Mouse (Mus musculus) myocyte (in vitro differentiated cells): ENCODE measurements around the gene Efhb. TPM values are rescaled to one million over a fixed set of nuclear protein-coding genes. Genes with fewer than 3 reads are reported as not detected.

Source experiments
- H3K27me3 ChIP-seq: one replicate; pipeline ENCODE4 v1.6.1; 2011; ENCODE audit not compliant: control insufficient read depth, insufficient read depth, insufficient read length
- H3K36me3 ChIP-seq: one replicate; pipeline ENCODE4 v1.6.1; 2011; ENCODE audit not compliant: control insufficient read depth, insufficient read depth
- H3K4me2 ChIP-seq: one replicate; pipeline ENCODE4 v1.6.1; 2011; ENCODE audit warnings: low read depth, control low read depth
- H3K4me3 ChIP-seq: one replicate; pipeline ENCODE4 v1.5.1; 2011; ENCODE audit warnings: mild to moderate bottlenecking, control low read depth, moderate library complexity
- H3K79me2 ChIP-seq: one replicate; pipeline ENCODE4 v1.6.1; 2011; ENCODE audit not compliant: control insufficient read depth, insufficient read depth
- H3ac ChIP-seq: one replicate; pipeline ENCODE4 v1.6.1; 2011; ENCODE audit not compliant: control insufficient read depth, insufficient read length
- CEBPB ChIP-seq: IDR thresholded peaks from 2 replicates; pipeline ENCODE4 v1.6.1; 2011; ENCODE audit warnings: mild to moderate bottlenecking, moderate library complexity; ENCODE audit not compliant: poor library complexity, insufficient read depth, severe bottlenecking
- E2F4 ChIP-seq: IDR thresholded peaks from one replicate; pipeline ENCODE4 v1.6.1; 2011; ENCODE audit warnings: mild to moderate bottlenecking, control low read depth, moderate library complexity; ENCODE audit not compliant: insufficient read depth
- MAX ChIP-seq: IDR thresholded peaks from one replicate; pipeline ENCODE4 v1.6.1; 2011; ENCODE audit warnings: low read depth, mild to moderate bottlenecking, control low read depth
- MYOD1 ChIP-seq, 3 experiments: IDR thresholded peaks; one replicate each; pipeline ENCODE4 v1.6.1; 2011; ENCODE audit warnings: control low read depth in 2 of 3, low read depth in 2 of 3, mild to moderate bottlenecking in 2 of 3, moderate library complexity in 1 of 3; ENCODE audit not compliant: insufficient read length in 2 of 3, control insufficient read depth in 1 of 3
- MYOG ChIP-seq, 3 experiments: IDR thresholded peaks; one replicate each; pipeline ENCODE4 v1.6.1; 2011; ENCODE audit warnings: control low read depth in 2 of 3, low read depth in 2 of 3, mild to moderate bottlenecking in 2 of 3; ENCODE audit not compliant: insufficient read length in 2 of 3, control insufficient read depth in 1 of 3, insufficient read depth in 1 of 3
- POLR2A ChIP-seq: IDR thresholded peaks from one replicate; pipeline ENCODE4 v1.6.1; 2011; ENCODE audit warnings: low read depth, mild to moderate bottlenecking, control low read depth, moderate library complexity; ENCODE audit not compliant: insufficient read length
- POLR2AphosphoS2 ChIP-seq: IDR thresholded peaks from one replicate; pipeline ENCODE4 v1.6.1; 2011; ENCODE audit warnings: low read depth, control low read depth; ENCODE audit not compliant: insufficient read length
- REST ChIP-seq: IDR thresholded peaks from one replicate; pipeline ENCODE4 v1.6.1; 2011; ENCODE audit warnings: mild to moderate bottlenecking, control low read depth, moderate library complexity; ENCODE audit not compliant: insufficient read depth, insufficient read length
- SRF ChIP-seq: IDR thresholded peaks from one replicate; pipeline ENCODE4 v1.6.1; 2011; ENCODE audit warnings: low read depth; ENCODE audit not compliant: control insufficient read depth, insufficient read length
- TCF12 ChIP-seq: IDR thresholded peaks from one replicate; pipeline ENCODE4 v1.6.1; 2011; ENCODE audit warnings: mild to moderate bottlenecking, control low read depth; ENCODE audit not compliant: poor library complexity, insufficient read depth, severe bottlenecking
- TCF3 ChIP-seq: IDR thresholded peaks from one replicate; pipeline ENCODE4 v1.6.1; 2011; ENCODE audit warnings: low read depth, control low read depth; ENCODE audit not compliant: insufficient read length
- USF1 ChIP-seq: IDR thresholded peaks from one replicate; pipeline ENCODE4 v1.6.1; 2011; ENCODE audit warnings: low read depth, mild to moderate bottlenecking, control low read depth, moderate library complexity
- polyA plus RNA-seq: library from polyadenylated mRNA; unstranded; fragments of >200 nt; fragmentation: generic; extraction: Trizol; gene quantifications from one replicate; pipeline ENCODE4 v1.2.1, GENCODE M21; 2012; ENCODE audit warnings: missing spikeins

The Efhb gene
- polyA plus RNA-seq, 1 experiment, result 0.01 TPM

- TF ChIP-seq POLR2AphosphoS2, result no peak
- TF ChIP-seq POLR2A, result no peak
- no peak for TF ChIP-seq E2F4
- Histone ChIP-seq H3K36me3 (no peaks in the 10 kb centered on the region), H3K27me3 (no peaks in the 10 kb centered on the region), H3K4me3 (peak overlapping the region; percentile 57), H3K79me2 (peaks cover 36% of the 10 kb centered on the region), H3ac (peak overlapping the region; percentile 54), H3K4me2 (peak overlapping the region; percentile 82)
These were observed 15.1 kb upstream of the Efhb start for GRCm38 (mm10) chr17:53478066-53478857.

- Histone ChIP-seq H3K36me3 (no peaks in the 10 kb centered on the region), H3ac (no peak overlapping the region), H3K4me3 (no peak overlapping the region), H3K79me2 (no peaks in the 10 kb centered on the region), H3K27me3 (no peaks in the 10 kb centered on the region), H3K4me2 (no peak overlapping the region)
- TF ChIP-seq E2F4 (no peak), USF1 (no peak), MYOG (IDR thresholded peaks at IDR 0.05; ENCODE audit: control insufficient read depth in 1 of 3, insufficient read depth in 1 of 3, insufficient read length in 2 of 3, low read depth in 2 of 3) (no peak), TCF3 (no peak), POLR2AphosphoS2 (no peak), MAX (no peak), MYOD1 (IDR thresholded peaks at IDR 0.05; ENCODE audit: control insufficient read depth in 1 of 3, insufficient read length in 2 of 3, low read depth in 2 of 3) (no peak), SRF (no peak), CEBPB (no peak), POLR2A (no peak), REST (no peak), TCF12 (no peak)
These were observed 5.6 kb upstream of the Efhb start for GRCm38 (mm10) chr17:53468697-53469096.

GRCm38 (mm10) chr17:53465569-53465968 is 2.4 kb upstream of the Efhb start:
- no peak for TF ChIP-seq POLR2A
- no peak for TF ChIP-seq MAX
- no peak for TF ChIP-seq REST
- no peak for TF ChIP-seq USF1
- TF ChIP-seq TCF3, result no peak
- no peak for TF ChIP-seq MYOD1 (IDR thresholded peaks at IDR 0.05; ENCODE audit: control insufficient read depth in 1 of 3, insufficient read length in 2 of 3, low read depth in 2 of 3)
- Histone ChIP-seq H3ac (no peak overlapping the region), H3K79me2 (no peaks in the 10 kb centered on the region), H3K36me3 (no peaks in the 10 kb centered on the region), H3K4me3 (no peak overlapping the region), H3K27me3 (no peaks in the 10 kb centered on the region), H3K4me2 (no peak overlapping the region)

GRCm38 (mm10) chr17:53463496-53463840 is 347 bp upstream of the Efhb start:
- peak overlapping the region; percentile 79 for H3K4me2 ChIP-seq
- peak overlapping the region; percentile 16 for H3K4me3 ChIP-seq
- H3K79me2 ChIP-seq, result no peaks in the 10 kb centered on the region
- no peak overlapping the region for H3ac ChIP-seq
- no peaks in the 10 kb centered on the region for H3K27me3 ChIP-seq
- TF ChIP-seq TCF3 (no peak), SRF (no peak), MYOD1 (IDR thresholded peaks at IDR 0.05; ENCODE audit: control insufficient read depth in 1 of 3, insufficient read length in 2 of 3, low read depth in 2 of 3) (no peak), MYOG (IDR thresholded peaks at IDR 0.05; ENCODE audit: control insufficient read depth in 1 of 3, insufficient read depth in 1 of 3, insufficient read length in 2 of 3, low read depth in 2 of 3) (no peak)
- no peaks in the 10 kb centered on the region for H3K36me3 ChIP-seq

- no peak overlapping the region for H3K4me3 ChIP-seq
- TF ChIP-seq TCF12 (no peak), E2F4 (no peak), USF1 (no peak), MYOG (IDR thresholded peaks at IDR 0.05; ENCODE audit: control insufficient read depth in 1 of 3, insufficient read depth in 1 of 3, insufficient read length in 2 of 3, low read depth in 2 of 3) (no peak), POLR2AphosphoS2 (no peak), SRF (no peak), MAX (no peak), POLR2A (no peak), CEBPB (no peak), REST (no peak)
- H3K27me3 ChIP-seq, result no peaks in the 10 kb centered on the region
- H3ac ChIP-seq, result no peak overlapping the region
- H3K4me2 ChIP-seq, result no peak overlapping the region
- H3K36me3 ChIP-seq, result no peaks in the 10 kb centered on the region
- H3K79me2 ChIP-seq, result no peaks in the 10 kb centered on the region
These were observed 6.4 kb downstream of the Efhb start for GRCm38 (mm10) chr17:53456742-53457141.
